Mouse (Mus musculus): Measurements from ENCODE around the gene Mfsd5.

Gene Mfsd5

DNA sequence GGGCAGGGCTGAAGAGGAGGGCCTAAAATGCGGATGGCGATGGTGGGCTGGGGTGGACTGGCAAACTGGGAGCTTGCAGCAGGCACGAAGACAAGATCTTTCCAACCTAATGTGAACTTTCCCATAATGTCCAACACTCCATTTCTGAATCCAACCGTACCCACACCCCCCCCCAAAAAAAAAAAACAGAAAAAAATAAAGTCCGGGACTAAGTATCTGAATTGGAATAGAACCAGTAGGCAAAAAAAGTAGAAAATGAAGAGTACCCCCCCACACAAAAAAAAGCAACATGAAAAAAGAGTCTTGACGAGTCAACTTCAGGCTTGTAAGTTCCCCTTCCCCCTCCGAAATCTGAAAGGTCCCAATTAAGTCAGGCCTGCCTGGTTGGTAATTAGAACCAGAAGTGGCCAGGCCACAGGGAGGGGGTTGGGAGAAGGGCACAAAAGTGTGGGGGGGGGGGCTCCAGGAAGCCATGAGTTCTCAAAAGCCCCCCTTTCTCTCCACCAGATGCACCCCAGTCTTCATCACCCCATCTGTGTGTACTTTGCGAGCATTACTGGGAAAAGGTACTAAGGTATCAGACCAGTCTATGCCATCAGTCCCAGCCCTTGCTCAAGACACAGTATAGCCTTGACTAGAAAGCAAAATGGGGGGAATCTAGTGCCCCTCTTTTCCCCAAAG, 31.0 kb upstream of the Mfsd5 start:
- DNase-seq (ENCODE audit: low spot score in 2 of 2): no peak

DNA sequence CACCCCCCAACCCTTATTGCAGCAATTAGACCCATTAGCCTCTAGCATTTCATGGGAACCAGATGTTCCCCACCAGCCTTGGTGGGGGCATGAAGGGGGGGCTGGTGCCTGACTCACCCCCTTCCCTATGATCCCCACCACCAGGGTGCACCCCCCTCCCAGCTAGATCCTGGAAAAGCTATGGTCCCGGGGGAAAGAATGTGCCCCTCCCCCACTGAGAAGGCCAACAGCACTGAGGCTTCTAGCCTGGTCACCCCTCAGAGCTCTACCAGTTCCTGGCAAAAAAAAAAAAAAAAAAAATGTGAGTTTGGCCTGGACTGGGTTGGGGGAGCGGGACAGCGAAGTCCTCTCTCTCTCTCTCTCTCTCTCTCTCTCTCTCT, 30.5 kb upstream of the Mfsd5 start:
- no peak for DNase-seq (ENCODE audit: low spot score in 2 of 2)

DNA sequence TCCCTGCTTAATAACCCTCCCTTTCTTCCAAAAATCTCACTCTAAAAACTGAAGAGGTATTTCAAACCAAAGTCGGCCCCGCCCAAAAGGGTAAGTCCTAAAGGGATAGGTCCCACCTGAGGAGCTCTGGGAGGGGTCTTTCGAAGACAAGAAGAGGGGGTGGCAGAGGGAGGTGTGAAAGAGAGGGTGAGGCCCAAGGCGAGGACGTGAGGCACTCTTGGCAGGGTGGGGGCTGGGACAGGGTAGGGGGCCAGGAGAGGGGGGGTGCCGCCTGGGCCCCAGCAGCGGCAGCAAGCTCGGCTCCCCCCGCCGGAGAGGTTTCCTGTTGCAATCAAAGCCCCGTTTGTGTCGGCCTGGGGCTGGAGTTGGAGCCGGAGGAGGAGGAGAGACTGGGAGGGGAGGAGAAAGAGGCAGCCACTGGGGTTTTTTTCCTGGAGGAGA, 30.0 kb upstream of the Mfsd5 start:
- no peak for DNase-seq (ENCODE audit: low spot score in 2 of 2)

DNA sequence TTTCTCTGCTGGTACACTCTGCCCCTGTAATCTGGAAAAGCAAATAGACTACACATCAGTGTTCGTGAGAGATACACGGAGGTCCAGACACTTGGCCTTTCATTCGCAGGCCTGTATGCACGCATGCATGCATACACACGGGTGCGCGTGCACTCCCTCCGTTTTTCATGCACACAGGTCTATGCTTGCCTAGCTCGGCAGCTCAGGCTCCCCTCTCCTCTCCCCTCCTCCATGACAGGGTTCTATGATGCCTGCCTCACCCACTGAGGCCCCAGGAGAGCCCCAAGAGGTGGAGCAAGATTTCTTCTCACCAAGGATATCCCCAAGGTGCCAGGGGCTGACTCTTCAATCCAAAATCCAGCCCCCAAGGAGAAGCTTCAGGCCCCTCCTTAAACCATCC, 29.3 kb upstream of the Mfsd5 start:
- no peak for DNase-seq (ENCODE audit: low spot score in 2 of 2)

DNA sequence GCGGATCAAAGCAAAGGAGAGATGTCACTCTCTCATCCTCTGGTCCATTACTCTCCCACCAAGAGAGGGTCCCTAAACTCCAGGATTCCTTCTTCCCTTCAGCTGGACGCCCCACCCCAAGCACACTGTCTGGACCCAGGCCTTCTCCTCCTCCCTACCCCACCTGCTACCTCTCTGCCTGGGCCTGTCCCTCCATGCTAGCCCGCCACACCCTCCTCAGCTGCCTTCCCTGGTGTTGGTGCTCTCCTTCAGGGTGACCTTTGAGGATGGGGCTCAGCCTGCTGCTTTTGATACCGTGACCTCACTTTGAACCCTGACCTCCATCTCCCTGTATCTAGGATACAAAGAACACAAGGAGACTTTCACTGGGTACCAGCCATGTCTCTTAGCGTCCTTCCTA, 28.7 kb upstream of the Mfsd5 start:
- no peak for DNase-seq (ENCODE audit: low spot score in 2 of 2)

DNA sequence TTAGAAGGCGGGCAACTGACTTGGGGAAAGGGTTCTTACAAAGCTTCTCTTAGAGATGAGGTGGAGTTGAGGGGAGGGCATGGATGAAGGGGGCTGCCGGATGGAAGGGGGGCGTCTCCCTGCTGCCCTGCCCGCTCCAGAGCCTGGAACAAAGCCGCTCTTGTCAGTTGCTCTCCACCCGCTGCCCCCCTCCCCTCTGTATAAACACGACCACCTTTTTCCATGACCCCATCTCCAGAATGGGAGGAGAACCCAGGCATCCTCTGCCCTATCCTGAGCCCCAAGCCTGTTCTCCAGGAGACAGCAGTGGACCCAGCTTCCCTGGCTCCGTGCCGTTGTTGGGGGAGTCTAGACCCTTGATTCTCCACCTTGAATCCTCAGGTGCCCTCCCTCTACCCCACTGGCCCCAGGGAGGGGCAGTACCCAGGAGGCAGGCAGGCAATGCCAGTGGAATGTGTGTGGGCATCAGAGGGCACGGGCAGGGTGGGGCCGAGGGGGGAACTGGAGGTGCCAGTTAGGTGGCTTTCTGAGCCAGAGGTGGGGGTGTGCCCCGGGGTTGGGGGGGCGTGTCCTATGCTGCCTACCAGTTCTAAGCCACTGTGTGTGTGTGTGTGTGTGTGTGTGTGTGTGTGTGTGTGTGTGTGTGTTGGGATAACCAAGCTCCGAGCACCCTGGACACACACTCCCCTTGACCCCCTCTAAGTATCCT, 23.6 kb upstream of the Mfsd5 start:
- DNase-seq (ENCODE audit: low spot score in 2 of 2): peak in 1 of 2 experiments; percentile 79

DNA sequence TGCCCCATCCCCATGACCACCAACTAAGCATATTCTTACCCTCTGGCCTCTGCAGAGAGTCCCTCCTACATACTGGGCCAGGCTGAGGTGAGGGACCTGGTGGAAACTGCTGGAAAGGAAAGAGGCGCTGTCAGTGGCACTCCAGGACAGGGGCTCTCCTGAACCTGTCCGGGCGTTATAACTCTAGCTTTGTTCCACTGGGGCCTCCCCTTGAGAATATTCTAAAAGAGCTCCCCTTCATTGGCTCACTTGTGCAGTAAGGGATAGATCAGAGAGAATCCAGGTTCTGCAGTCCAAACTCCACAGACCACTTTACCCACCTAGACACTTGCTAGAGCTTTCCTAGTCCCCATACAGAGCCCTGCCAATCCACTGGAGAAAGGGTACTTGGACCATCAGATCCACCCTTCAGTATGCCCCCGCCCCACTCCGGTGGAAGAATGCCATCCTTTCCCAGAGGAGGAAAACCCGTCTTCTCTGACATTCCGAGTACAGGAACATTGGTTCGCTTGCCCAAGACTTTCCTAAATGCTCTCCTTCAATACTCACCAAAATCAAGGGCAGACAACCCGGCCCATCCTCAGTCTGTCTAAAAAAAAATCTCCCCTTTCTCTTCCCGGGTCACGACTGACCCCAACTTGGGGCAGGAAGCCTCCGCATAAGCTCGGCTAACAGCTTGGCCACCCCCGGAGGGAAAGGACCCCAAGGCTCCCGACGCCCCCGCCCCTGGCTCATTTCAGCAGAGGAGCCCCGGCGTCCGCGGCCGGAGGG, 22.6 kb upstream of the Mfsd5 start:
- no peak for DNase-seq (ENCODE audit: low spot score in 2 of 2)

DNA sequence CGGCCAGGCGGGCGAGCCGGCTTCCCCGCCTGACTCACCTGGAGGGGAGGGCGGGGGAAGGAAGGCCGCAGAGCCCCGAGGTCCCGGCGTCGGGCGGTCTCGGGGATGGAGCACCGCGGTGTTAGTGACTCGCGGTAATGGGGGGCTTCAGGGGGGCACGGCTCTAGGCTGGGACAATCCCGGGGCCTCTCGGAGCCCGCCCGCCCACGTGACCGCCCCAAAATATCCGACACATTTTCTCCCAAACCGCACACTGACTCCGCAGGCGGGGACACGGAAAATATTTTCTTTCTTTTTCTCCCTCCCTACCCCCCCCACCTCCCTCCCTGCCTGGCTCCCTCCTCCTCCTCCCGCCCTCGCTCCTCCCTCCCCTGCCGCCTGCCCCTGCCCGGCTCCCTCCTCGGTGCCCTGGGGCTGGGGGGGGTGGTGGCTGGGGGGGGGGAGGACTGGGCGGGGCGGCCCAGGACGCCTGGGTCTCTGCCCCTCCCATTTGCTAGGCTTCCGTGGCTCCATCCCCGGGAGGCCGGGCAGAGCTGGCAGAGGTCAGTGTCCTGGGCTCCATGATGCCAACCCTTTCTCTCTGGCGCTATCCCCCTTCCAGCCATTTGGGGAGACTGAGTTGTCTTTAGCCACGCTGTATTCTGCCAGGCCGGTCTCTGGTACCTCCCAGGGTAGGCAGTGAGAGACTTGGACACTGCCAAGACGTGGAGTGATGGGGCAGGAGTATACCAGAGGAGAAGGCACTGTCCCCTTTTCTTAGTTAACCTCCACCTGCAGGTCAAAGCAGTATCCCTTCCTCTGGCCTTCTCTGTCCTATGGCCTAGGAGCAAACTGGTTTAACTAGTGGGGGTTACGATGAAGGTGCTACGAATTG, 21.8 kb upstream of the Mfsd5 start, which contains the start of gene Rarg:
Gene Rarg (minus strand): TSS at position 316 of the 874 bp plus-strand sequence.
- peak in 1 of 2 experiments; percentile 68 for DNase-seq (ENCODE audit: low spot score in 2 of 2)

DNA sequence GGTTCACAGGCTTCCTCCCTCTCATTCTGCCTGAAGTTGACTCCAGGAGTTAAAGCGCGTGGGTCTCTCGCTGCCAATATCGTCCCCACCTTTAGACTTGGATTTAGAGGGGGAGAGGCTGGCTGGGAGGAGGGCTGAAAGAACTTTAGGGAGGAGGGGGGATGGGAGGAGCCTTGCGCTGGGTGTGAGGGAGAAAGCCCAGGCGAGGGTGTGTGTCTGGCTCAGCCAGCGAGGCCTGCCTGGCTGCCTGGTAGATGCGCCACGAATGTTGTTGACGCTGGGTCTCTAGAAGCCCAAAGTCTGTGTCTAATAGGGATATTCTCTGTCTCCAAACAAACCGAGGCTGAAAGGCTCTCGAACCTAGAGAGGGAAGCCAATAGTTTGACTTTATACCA, 21.2 kb upstream of the Mfsd5 start:
- peak in 1 of 2 experiments; percentile 78 for DNase-seq (ENCODE audit: low spot score in 2 of 2)

DNA sequence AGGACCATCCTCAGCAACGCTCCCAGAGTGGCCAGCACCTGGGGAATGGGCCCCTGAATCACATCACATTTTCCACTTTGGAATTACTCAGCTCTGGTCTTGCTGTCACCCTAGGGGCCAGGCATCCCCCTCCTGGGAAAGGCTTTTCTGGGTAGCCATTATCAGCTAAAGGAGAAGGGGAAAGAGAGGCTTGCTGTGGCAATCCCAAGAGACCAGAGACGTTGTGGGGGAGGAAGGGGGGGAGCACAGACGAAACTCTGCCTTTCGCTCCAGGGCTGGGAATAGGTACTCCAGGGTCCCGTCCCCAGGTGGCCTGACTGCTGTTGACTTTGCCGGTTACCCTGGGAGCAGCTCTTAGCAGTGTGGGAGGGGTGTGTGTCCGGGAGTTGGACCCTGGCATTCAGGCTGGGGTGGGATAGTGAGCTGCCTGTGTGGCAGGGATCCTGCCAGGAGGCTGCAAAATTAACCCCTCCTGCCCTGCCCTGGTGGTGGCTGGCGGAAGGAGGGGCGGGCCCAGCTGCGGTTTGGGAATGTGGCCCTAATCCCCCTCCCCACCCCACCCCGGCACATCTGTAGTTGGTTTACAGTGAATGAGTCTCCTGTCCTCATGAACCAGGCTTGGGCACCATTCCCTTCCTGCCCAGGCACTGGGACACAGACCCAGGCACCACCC, 20.5 kb upstream of the Mfsd5 start:
- DNase-seq (ENCODE audit: low spot score in 2 of 2): no peak

DNA sequence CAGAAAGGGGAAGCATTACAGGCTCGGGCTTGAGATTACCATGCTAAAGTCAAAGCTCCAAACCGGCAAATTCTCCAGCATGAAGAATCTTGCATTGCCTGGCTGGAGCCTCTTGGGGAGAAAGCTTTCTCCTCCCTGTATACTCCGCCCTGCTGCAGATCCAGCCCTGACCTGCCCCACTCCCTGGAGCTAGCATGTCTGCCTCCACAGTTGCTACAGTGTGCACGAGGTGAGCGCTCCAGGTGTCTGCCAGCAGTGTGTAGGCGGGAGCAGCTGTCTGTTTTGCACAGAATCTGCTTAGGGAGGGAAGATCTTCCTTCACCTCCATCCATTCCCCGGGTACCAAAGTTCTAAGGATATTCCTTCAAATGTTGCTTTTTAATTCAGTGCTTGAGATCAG, 16.7 kb upstream of the Mfsd5 start:
- no peak for DNase-seq (ENCODE audit: low spot score in 2 of 2)

DNA sequence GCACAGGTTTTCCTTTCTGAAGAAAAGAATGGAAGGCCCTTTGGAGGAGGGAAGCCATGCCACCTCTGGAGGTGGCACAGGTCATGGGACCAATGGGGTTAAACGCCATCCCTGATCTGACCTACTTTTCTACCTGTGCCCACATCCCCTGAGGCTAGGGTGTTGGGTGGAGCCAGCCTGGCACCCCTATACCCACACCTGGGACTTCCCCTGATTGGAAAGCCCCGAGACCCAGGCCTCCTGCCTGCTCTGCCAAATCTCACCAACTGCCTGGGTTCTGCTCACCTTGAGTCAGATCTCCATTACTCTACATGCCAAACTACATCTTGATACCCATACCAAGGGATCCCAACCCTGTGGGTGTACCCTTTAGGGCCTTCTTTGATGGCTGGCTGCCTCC, 16.2 kb upstream of the Mfsd5 start:
- no peak for DNase-seq (ENCODE audit: low spot score in 2 of 2)

DNA sequence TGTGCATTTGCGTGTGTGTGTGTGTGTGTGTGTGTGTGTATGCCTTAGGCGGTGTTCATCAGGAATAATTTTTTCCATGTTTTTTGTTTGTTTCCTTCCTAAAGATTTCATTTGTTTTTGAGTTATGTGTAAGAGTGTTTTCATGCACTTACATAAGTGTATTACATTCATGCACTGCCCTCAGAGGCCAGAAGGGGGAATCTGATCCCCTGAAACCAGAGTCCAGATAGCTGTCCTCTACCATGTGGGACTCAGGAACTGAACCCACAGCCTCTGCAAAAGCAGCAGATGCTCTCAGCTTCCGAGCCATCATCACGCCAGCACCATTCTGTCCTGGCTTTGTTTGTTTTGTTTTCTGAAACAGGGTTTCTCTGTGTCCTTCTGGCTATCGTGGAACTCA, 13.7 kb upstream of the Mfsd5 start:
- DNase-seq (ENCODE audit: low spot score in 2 of 2): no peak

DNA sequence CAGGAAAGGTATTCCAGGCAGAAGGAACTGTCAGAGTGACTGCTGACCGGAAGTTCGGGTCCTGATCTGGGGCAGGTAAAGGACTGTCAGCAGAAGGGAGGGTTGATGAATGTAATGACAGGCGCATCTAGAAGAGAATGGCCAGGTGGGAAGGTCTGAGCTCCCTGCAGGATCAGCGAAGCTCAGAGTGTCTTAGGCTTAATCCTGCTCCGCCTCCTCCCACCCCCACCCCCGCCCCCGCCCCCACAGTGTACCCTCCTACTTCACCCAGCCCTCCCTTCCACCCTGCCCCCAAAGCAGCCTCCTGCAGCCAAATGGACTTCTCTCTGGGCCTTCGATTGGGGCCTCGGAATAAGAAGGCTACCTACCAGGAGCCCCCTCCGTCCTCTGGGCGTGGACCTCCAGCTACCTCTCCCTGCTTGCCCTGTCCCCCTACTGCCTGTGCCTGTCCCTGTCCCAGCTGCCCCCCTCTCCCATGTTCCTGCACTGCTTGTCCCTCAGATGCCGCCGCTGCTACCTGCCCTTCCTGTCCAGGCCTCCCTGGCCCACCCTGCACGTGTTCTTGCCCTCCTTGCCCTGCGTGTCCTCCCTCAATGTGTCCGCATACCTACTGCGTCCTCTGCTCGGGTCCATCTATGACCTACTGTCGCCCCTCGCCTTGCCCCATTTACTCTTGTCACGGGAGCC, 8.8 kb upstream of the Mfsd5 start, which contains the start of gene Gm9918:
Gene Gm9918 (plus strand): TSS at position 290 of the 687 bp plus-strand sequence.
- DNase-seq (ENCODE audit: low spot score in 2 of 2): no peak

DNA sequence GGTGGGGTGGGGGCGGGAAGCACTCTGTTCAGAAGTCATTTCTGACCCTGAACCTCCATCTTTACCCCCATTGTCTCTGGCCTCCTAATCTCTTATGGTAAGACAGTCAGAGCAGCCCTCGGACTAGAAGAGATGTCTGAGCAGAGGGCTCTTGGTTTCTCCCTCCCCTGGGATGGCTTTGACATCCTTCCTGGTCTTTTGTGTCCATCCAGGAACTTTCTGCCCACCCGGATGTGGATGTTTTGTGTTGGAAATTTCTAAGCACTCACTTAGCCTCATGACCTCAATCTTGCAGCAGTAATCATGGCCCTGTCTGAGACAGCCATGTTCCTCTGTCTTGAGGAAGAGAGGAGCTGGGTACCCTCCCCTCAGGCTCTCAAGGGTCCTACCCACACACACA, 7.8 kb upstream of the Mfsd5 start:
- no peak for DNase-seq (ENCODE audit: low spot score in 2 of 2)

DNA sequence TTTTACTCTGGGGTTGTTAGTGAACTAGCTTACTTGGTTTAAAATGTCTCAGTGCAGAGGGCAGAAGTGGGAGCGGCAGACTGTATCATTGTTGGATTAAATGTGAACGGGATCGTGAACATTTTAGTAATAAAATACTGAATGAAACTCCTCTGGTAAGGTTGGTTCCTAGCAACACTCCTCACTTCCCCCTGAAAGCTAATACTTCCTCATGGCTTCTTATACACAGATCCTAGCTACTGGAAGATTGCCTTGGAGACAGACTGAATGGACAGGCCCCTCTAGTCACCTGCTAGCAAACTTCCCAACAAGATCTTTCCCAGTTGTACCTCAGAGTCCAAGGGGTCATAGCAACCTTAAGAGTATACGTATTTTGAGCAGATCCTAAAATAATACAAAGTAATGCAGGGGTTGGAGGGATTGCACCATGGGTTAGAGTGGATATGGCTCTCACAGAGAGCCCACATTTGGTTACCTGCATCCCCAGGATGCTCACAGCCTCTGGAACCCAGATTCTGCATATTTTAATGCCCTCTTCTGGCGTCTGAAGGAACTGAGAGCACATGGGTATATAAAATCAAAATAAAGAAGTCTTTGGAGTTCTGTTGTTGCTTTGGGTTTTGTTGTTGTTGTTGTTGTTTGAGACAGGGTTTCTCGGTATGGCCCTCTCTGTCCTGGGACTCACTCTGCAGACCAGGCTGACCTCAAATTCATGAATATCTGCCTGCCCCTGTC, 5.1 kb upstream of the Mfsd5 start:
- DNase-seq (ENCODE audit: low spot score in 2 of 2): no peak

DNA sequence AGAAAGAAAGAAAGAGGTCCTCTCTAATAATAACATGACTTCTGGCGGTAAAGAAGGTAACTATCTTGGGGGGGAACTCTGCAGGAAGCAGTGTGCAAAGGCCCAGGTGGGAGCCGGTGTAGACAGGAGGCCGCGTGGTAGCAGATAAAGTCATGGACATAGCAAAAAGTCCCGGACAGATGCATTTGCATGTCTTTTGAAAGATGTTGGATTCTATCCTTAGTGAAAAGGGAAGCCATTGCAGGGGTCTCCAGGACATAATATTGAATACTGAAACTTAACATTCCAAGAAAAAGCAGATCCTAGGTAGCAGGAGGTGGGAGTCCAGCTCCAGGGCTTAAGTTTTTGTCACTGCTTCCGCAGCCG, 545 bp upstream of the Mfsd5 start:
- no peak for DNase-seq (ENCODE audit: low spot score in 2 of 2)

DNA sequence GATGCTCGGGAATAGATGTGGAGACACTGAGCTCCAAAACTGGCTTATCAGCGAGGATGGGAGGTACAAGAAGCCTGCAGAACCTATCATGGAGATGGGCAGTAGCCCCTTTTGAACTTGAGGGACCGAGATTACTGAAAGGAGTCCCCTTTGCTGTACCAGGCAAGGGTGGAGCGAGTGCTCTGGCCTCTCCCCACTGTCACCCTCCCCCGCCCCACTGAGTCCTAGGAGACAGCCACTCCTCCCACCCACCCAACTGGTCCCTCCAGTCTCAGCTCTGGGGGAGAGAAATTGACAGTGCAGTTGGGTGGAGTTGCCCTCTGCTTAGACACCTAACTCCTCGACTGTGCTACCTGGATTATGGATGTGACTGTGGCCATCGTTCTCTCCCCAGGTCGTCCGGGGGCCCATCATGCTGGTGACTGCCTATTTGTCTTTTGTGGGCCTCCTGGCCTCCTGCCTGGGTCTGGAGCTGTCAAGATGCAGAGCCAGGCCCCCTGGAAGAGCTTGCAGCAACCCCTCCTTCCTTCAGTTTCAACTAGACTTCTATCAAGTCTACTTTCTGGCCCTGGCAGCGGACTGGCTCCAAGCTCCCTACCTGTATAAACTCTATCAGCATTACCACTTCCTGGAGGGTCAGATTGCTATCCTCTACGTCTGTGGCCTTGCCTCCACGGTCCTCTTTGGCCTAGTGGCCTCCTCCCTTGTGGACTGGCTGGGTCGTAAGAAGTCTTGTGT, 698 bp downstream of the Mfsd5 start:
- DNase-seq (ENCODE audit: low spot score in 2 of 2): no peak

DNA sequence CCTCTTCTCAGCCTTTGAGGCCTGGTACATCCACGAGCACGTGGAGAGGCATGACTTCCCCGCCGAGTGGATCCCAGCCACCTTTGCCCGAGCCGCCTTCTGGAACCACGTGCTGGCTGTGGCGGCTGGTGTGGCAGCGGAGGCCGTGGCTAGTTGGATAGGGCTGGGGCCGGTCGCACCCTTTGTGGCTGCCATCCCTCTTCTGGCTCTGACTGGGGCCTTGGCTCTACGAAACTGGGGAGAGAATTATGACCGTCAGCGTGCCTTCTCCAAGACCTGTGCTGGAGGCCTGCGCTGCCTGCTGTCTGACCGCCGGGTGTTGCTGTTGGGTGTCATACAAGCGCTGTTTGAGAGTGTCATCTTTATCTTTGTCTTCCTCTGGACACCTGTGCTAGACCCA, 1.4 kb downstream of the Mfsd5 start:
- DNase-seq (ENCODE audit: low spot score in 2 of 2): no peak

All from urinary bladder, postnatal 36 days (tissue).